In the genomic region with DNA sequence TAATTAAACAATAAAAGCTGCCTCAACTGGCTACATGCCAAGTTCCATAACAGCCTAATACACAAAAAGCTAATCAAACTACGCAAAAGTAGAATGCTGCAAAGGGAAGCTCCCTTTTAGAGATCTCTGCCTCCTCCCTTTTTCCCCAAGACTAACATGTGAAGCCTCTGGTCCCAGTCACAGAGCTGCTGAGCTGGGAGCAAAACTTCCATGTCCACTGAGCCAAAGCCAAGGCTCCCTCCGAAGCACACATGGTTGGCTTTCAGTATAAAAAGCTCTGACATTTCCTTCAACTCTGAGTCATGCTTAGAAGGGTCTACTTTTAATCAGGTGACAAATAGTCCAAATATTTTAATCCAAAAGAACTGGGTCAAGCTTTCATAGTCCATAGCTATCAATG, we compare ENCODE assay signal across 13 mouse cellular contexts. TPM values are rescaled to one million over a fixed set of nuclear protein-coding genes. Genes with fewer than 3 reads are reported as not detected.
DNase-seq lines count a peak whose midpoint lies in the region; ATAC-seq lines count a peak whose summit lies in the region.
"Had no signal": no experiment of that assay in that cellular context is flagged by ENCODE, and none has a peak within 500 bp of the region (broad histone marks: within the 10 kb centered on the region; RNA-seq: fewer than 3 reads in every experiment).

No protein-coding gene starts in this region.

- H3K27ac ChIP-seq in intestine, embryonic 16.5 days (ENCODE audit: low read length): no peak overlapping the region

- peaks cover 11% of the 10 kb centered on the region for H3K4me1 ChIP-seq in intestine, embryonic 16.5 days (ENCODE audit: control insufficient read depth, insufficient read depth, low read length)

- ATAC-seq in intestine, embryonic 16.5 days: peak; percentile 25; the same call in 1 of the 2 replicates
- ATAC-seq: forebrain, postnatal 0 days; midbrain, embryonic 16.5 days had no signal

- H3K4me3 ChIP-seq in intestine, embryonic 16.5 days (ENCODE audit: low read length): no peak overlapping the region

- intact Hi-C loops in heart, postnatal 36 days (cut with DNase I): no loop called here

- no peak overlapping the region for H3K9ac ChIP-seq in intestine, embryonic 16.5 days (ENCODE audit: low read depth, low read length)
- H3K9ac ChIP-seq: forebrain, postnatal 0 days; lung, embryonic 14.5 days had no signal

- H3K9me3 ChIP-seq in intestine, embryonic 16.5 days (ENCODE audit: control insufficient read depth, low read length): no peaks in the 10 kb centered on the region

- no peak overlapping the region for H3K4me2 ChIP-seq in intestine, embryonic 16.5 days (ENCODE audit: low read depth, low read length)
- H3K4me2 ChIP-seq: heart, embryonic 11.5 days; lung, embryonic 14.5 days had no signal

- H3K27me3 ChIP-seq in intestine, embryonic 16.5 days (replicated peaks; ENCODE audit: control insufficient read depth, insufficient read depth, low read length): no peaks in the 10 kb centered on the region

- peak; percentile 79 for DNase-seq in heart, adult 11 months
- DNase-seq in heart, postnatal 36 days: no peak
- peak; percentile 58 for DNase-seq in retina, postnatal 1 day
- DNase-seq in retina, embryonic 14.5 days (ENCODE audit: low spot score): no peak
- DNase-seq in ovary, postnatal 10 days (ENCODE audit: low spot score): no peak
- DNase-seq in layer of hippocampus, adult 8-10 months (ENCODE audit: low spot score in 2 of 2): no peak
- DNase-seq: forebrain, postnatal 0 days; gastrocnemius, postnatal 14 days; kidney, postnatal 10 days; lung, embryonic 14.5 days had no signal

- 51% methylated on average over 2 of the region's 2 CpGs for WGBS in intestine, embryonic 16.5 days

- H3K36me3 ChIP-seq in intestine, embryonic 16.5 days (ENCODE audit: control insufficient read depth, insufficient read depth, low read length): no peaks in the 10 kb centered on the region

RNA-seq across cellular contexts. Expression of gene Crebbp, which starts 14.2 kb away (rescaled TPM):
- total RNA-seq in heart, postnatal 36 days (2021): 10 to 100 TPM; 40.5 to 42.9 TPM
- polyA plus RNA-seq in intestine, embryonic 16.5 days (2015; fragmentation: Nextera tagmentation; extraction: Ambion mirVana): 18.4 and 19.3 TPM in 2 replicates
- total RNA-seq in layer of hippocampus, adult 8-10 months (2022): 10 to 100 TPM; 74.9 to 89.2 (median 84.2) TPM

Comparison
In these comparisons a context has a peak if more than half of its experiments do, and no peak if none do; other contexts are left out.
1. DNase-seq: peak in heart, adult 11 months (single experiment) and retina, postnatal 1 day (single experiment); none in heart, postnatal 36 days (0 of 2), retina, embryonic 14.5 days (single experiment), ovary, postnatal 10 days (single experiment) and layer of hippocampus, adult 8-10 months (0 of 2).